Mouse (Mus musculus): ENCODE results near the gene Cnot11.

GRCm38 (mm10) chr1:39493664-39494063 is 41.1 kb upstream of the Cnot11 start:
- TF ChIP-seq CTCF (IDR thresholded peaks at IDR 0.05; ENCODE audit: low read depth) (no peak), EP300 (IDR thresholded peaks at IDR 0.05; ENCODE audit: low read depth) (no peak)
